Mouse (Mus musculus) ES-Bruce4 (cell line): ENCODE measurements around the gene Slc34a2.

Experiments
- CTCF ChIP-seq: IDR thresholded peaks from one replicate; pipeline ENCODE4 v1.8.1; 2011; ENCODE audit warnings: low read depth, low read length
- POLR2A ChIP-seq: IDR thresholded peaks from one replicate; pipeline ENCODE4 v1.8.1; 2011; ENCODE audit warnings: low read length; ENCODE audit not compliant: insufficient read depth

- TF ChIP-seq POLR2A (no peak), CTCF (no peak)
Measured at GRCm38 (mm10) chr5:53048599-53048998, 10.7 kb downstream of the Slc34a2 start.
